Mouse (Mus musculus) heart, postnatal 0 days (tissue): Measurements from ENCODE around the gene Capzb.

Experiments used
- CTCF ChIP-seq: IDR thresholded peaks from 2 replicates; pipeline ENCODE4 v1.5.1; 2016; ENCODE audit warnings: antibody characterized with exemption, control low read depth, low read depth
- EP300 ChIP-seq: IDR thresholded peaks from 2 replicates; pipeline ENCODE4 v1.6.1; 2016; ENCODE audit warnings: antibody characterized with exemption, low read depth

DNA sequence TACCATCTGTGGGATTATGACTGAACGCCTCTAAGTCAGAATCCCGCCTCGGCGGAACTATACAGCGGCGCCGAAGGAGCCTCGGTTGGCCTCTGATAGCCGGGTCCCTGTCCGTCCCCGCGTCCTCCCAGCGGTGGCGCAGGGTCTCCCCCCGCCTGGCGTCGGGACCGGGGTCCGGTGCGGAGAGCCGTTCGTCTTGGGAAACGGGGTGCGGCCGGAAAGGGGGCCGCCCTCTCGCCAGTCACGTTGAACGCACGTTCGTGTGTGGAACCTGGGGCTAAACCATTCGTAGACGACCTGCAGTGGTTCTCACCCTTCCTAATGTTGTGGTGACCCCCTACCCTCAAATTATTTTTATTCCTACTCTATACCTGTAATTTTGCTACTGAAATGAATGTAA is 145.4 kb downstream of the Capzb start:
- TF ChIP-seq CTCF (no peak), EP300 (no peak)
